Mouse (Mus musculus): ENCODE measurements around the gene Hoxc4. TPM values are rescaled to one million over a fixed set of nuclear protein-coding genes. Genes with fewer than 3 reads are reported as not detected.

Hoxc4 gene
- polyA plus RNA-seq, 1 experiment = 89.1 TPM

- no peak for TF ChIP-seq GATA1 (IDR thresholded peaks at IDR 0.05; ENCODE audit: low read length)
Observed at GRCm38 (mm10) chr15:103001370-103001769, 17.4 kb upstream of the Hoxc4 start.

GRCm38 (mm10) chr15:103002156-103002555 lies 16.6 kb upstream of the Hoxc4 start:
- no peak for TF ChIP-seq GATA1 (IDR thresholded peaks at IDR 0.05; ENCODE audit: low read length)

GRCm38 (mm10) chr15:103002821-103003448 lies 15.8 kb upstream of the Hoxc4 start:
- TF ChIP-seq GATA1 (IDR thresholded peaks at IDR 0.05; ENCODE audit: low read length) = no peak

GRCm38 (mm10) chr15:103005308-103005707 lies 13.4 kb upstream of the Hoxc4 start:
- no peak for TF ChIP-seq GATA1 (IDR thresholded peaks at IDR 0.05; ENCODE audit: low read length)

GRCm38 (mm10) chr15:103005797-103006196 lies 12.9 kb upstream of the Hoxc4 start:
- no peak for TF ChIP-seq GATA1 (IDR thresholded peaks at IDR 0.05; ENCODE audit: low read length)

- TF ChIP-seq GATA1 (IDR thresholded peaks at IDR 0.05; ENCODE audit: low read length) = no peak
Observed at GRCm38 (mm10) chr15:103006326-103006725, 12.4 kb upstream of the Hoxc4 start.

GRCm38 (mm10) chr15:103009265-103010111 lies 9.2 kb upstream of the Hoxc4 start:
- no peak for TF ChIP-seq GATA1 (IDR thresholded peaks at IDR 0.05; ENCODE audit: low read length)

- TF ChIP-seq GATA1 (IDR thresholded peaks at IDR 0.05; ENCODE audit: low read length) = no peak
Observed at GRCm38 (mm10) chr15:103010112-103010846, 8.5 kb upstream of the Hoxc4 start.

- TF ChIP-seq GATA1 (IDR thresholded peaks at IDR 0.05; ENCODE audit: low read length) = no peak
Observed at GRCm38 (mm10) chr15:103010847-103011555, 7.7 kb upstream of the Hoxc4 start.

- TF ChIP-seq GATA1 (IDR thresholded peaks at IDR 0.05; ENCODE audit: low read length) = no peak
Observed at GRCm38 (mm10) chr15:103011928-103012486, 6.7 kb upstream of the Hoxc4 start.

- TF ChIP-seq GATA1 (IDR thresholded peaks at IDR 0.05; ENCODE audit: low read length) = no peak
Observed at GRCm38 (mm10) chr15:103013238-103013984, 5.3 kb upstream of the Hoxc4 start.

- no peak for TF ChIP-seq GATA1 (IDR thresholded peaks at IDR 0.05; ENCODE audit: low read length)
Observed at GRCm38 (mm10) chr15:103014166-103015008, 4.3 kb upstream of the Hoxc4 start.

- no peak for TF ChIP-seq GATA1 (IDR thresholded peaks at IDR 0.05; ENCODE audit: low read length)
Observed at GRCm38 (mm10) chr15:103015009-103015399, 3.7 kb upstream of the Hoxc4 start.

Data from G1E-ER4 (cell line).